Mouse (Mus musculus) midbrain, embryonic 12.5 days (tissue): ENCODE measurements at regions not wholly inside any gene's neighbourhood (a gene's known extent, or its start where the extent isn't known, plus 50 kb on each side); places are given as distances from the start of the nearest gene placed in this dataset.

Experiments
- ATAC-seq: fragments of 200-750 bp; cut with Nextera tagmentation; 2 replicates; pipeline ENCODE4 v1.8.0; 2017; ENCODE audit warnings: low read depth, moderate TSS enrichment, moderate library complexity; ENCODE audit not compliant: low FRiP score
- H3K27ac ChIP-seq: fragments of 300-500 bp; sonication (generic); replicated peaks from 2 replicates; pipeline ENCODE4 v1.5.1; 2016; ENCODE audit warnings: mild to moderate bottlenecking
- H3K27me3 ChIP-seq: fragments of 300-500 bp; sonication (generic); 2 replicates; pipeline ENCODE4 v1.6.1; 2016; ENCODE audit warnings: mild to moderate bottlenecking
- H3K36me3 ChIP-seq: fragments of 300-500 bp; sonication (generic); 2 replicates; pipeline ENCODE4 v1.6.1; 2016
- H3K4me1 ChIP-seq: fragments of 300-500 bp; sonication (generic); 2 replicates; pipeline ENCODE4 v1.6.1; 2016
- H3K4me2 ChIP-seq: fragments of 300-500 bp; sonication (generic); replicated peaks from 2 replicates; pipeline ENCODE4 v1.6.1; 2016; ENCODE audit warnings: mild to moderate bottlenecking, moderate library complexity
- H3K4me3 ChIP-seq: fragments of 300-500 bp; sonication (generic); 2 replicates; pipeline ENCODE4 v1.5.1; 2016; ENCODE audit warnings: mild to moderate bottlenecking
- H3K9ac ChIP-seq: fragments of 300-500 bp; sonication (generic); replicated peaks from 2 replicates; pipeline ENCODE4 v1.6.1; 2016; ENCODE audit warnings: mild to moderate bottlenecking, moderate library complexity
- H3K9me3 ChIP-seq: fragments of 300-500 bp; sonication (generic); 2 replicates; pipeline ENCODE4 v1.6.1; 2016; ENCODE audit warnings: mild to moderate bottlenecking
- WGBS: fragments of 180-500 bp; shearing (Covaris S2); methylation state at CpG from one replicate; pipeline ENCODE4 v1.1.7; 2016; 5-methylcytosine and 5-hydroxymethylcytosine counted together

DNA sequence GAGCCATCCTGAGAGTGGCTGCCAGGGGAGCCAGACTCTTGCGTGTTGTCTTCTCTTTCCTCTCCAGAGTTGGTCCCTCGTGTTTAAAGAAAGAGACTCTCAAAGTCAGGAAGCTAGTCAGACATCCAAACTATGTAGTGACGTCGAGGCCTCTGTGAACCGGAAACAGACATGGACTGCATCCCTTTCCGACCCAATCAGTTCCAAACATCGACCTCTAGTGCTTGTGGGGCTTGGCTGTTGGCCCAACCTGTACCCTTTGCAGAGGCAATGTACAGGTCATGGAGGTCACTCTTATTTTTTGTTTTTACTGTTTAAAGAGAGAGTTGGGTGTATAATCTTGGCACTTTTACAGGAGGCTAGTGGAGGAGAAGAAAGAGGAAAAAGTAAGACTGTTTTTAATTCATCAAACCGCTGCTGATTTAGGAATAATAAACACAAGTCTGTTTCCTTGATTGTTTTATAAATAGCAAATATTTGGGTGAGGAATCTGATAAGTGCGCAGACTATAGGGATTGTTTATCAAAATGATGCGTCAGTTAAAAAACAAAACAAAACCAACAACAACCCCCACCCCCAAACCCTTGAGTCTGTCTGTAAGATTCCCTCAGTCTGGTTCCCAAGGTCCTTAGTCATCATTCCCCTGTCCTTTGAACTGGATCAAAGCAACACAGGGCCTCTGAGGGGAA, 205.2 kb upstream of the Prep start:
- Histone ChIP-seq H3K4me3 (no peak overlapping the region), H3K27ac (no peak overlapping the region), H3K4me1 (no peaks in the 10 kb centered on the region; the same call in 1 of the 2 replicates), H3K27me3 (no peaks in the 10 kb centered on the region), H3K4me2 (no peak overlapping the region), H3K36me3 (no peaks in the 10 kb centered on the region), H3K9me3 (no peaks in the 10 kb centered on the region), H3K9ac (no peak overlapping the region)
- no peak for ATAC-seq
- 86% methylated on average over 10 of the region's 10 CpGs for WGBS

DNA sequence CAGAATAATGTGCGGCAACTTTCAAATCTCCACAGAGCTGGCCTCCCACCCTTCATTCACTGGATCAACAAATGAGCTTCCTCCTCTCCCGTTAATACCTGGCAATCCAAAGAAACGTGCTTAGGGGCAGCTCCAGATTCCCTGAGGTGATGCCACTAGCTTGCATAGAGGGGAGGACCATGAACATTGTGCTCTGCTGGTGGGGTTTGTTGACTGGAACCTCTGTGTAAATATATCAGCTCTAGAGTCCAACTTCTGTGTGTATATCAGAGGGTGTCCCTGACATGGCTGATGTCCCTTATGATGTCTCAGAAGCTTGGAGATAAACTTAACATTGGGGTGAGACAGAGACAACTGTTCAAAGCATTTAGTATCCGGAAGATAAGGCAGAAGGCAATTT, 209.6 kb upstream of the Prep start:
- Histone ChIP-seq H3K4me1 (no peaks in the 10 kb centered on the region; the same call in 1 of the 2 replicates), H3K9ac (no peak overlapping the region), H3K27ac (no peak overlapping the region), H3K4me3 (no peak overlapping the region), H3K27me3 (no peaks in the 10 kb centered on the region), H3K4me2 (no peak overlapping the region), H3K9me3 (no peaks in the 10 kb centered on the region), H3K36me3 (no peaks in the 10 kb centered on the region)
- WGBS = 82% methylated on average over 4 of the region's 4 CpGs
- no peak for ATAC-seq

DNA sequence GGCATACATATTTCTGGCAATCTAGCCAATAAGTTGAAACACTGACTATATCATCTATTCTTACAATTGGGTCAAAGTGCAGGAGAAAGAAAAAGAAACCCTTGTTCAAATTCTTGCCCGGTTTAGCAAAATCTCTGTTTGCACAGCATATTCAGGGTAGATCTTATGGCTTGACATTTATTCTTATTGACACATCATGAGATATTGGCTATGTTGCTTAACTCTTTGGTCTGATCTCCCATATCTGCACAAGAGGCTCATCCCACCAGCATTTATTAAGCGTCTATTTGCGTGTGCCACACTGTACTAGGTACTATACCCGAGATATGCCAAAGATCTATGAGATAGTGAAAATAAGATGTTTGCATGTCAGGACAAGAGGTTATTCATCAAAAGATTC, 212.9 kb upstream of the Prep start:
- Histone ChIP-seq H3K27me3 (no peaks in the 10 kb centered on the region), H3K4me1 (no peaks in the 10 kb centered on the region), H3K9ac (no peak overlapping the region), H3K4me3 (no peak overlapping the region), H3K27ac (no peak overlapping the region), H3K4me2 (no peak overlapping the region), H3K9me3 (no peaks in the 10 kb centered on the region), H3K36me3 (no peaks in the 10 kb centered on the region)
- ATAC-seq = no peak
- WGBS = 95% methylated on average over 4 of the region's 4 CpGs

DNA sequence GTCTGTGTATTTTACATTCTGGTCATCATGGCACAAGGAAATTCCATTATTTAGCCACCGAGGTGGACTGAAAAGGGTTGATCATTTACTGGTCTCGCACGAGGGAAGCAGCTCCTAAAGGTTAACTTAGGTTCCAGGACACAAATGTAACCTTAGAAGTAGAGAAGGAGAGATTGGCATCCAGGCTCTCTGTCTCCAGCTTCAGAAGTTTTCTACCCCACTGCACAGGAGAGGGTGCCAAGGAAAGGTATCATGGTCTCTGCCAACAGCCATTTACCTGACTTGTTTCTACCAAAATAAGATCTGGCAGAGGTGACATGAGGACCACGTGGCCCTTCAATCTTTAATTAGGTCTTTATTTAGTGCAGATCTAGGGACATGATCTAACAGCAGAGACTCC, 218.0 kb upstream of the Prep start:
- Histone ChIP-seq H3K27me3 (no peaks in the 10 kb centered on the region), H3K36me3 (no peaks in the 10 kb centered on the region), H3K4me3 (no peak overlapping the region), H3K9ac (no peak overlapping the region), H3K27ac (no peak overlapping the region), H3K4me1 (no peaks in the 10 kb centered on the region), H3K9me3 (no peaks in the 10 kb centered on the region), H3K4me2 (no peak overlapping the region)
- ATAC-seq = no peak
- WGBS = 81% methylated on average over 4 of the region's 4 CpGs

DNA sequence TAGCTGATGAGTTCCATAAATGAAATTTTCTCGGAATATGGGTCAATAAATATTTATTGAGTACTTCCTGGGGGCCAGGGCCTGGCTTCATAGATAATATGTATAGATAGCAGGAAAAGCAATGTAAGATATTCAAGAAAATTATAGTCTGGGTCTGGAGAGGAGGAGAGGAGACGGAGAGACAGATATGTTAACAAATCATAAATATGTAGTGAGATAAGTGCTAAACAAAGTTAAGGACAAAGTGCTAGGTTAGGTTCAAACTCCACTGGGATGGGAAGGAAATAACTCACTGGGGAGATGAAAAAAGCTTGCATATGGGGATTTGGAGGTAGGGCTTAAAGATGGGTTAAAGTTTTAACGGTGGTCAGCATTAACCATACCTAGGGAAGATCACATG, 220.2 kb upstream of the Prep start:
- no peaks in the 10 kb centered on the region for H3K36me3 ChIP-seq
- no peak overlapping the region for H3K4me3 ChIP-seq
- ATAC-seq = no peak
- 87% methylated on average over 3 of the region's 3 CpGs for WGBS
- H3K9me3 ChIP-seq = no peaks in the 10 kb centered on the region
- no peaks in the 10 kb centered on the region for H3K27me3 ChIP-seq
- no peak overlapping the region for H3K4me2 ChIP-seq
- H3K9ac ChIP-seq = no peak overlapping the region
- no peaks in the 10 kb centered on the region for H3K4me1 ChIP-seq
- no peak overlapping the region for H3K27ac ChIP-seq

DNA sequence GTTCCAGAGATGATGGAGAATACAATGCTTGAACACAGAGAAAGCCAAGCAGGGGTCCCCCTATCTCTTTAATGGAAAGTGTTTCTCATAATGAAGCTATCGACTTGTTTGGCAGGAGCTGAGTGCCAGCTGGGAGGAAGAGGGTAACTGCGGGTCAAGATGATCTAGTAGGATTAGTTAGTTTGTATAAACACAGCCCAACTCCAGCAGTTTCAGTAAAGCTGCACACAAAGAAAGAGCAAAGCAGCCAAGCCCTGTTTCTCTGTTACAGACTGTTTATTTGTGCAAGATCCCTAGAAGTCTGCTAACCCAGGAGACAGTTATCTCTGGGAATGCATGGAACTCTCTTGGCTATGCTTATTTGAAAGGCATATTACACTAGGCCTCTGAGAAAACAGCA, 220.9 kb upstream of the Prep start:
- Histone ChIP-seq H3K4me1 (no peaks in the 10 kb centered on the region), H3K4me2 (no peak overlapping the region), H3K4me3 (no peak overlapping the region), H3K9ac (no peak overlapping the region), H3K36me3 (no peaks in the 10 kb centered on the region), H3K27ac (0 out of 2 replicates have a peak overlapping the region, but pooled peaks have one; percentile 7), H3K27me3 (no peaks in the 10 kb centered on the region), H3K9me3 (no peaks in the 10 kb centered on the region)
- 8% methylated on average over 2 of the region's 2 CpGs for WGBS
- no peak for ATAC-seq

DNA sequence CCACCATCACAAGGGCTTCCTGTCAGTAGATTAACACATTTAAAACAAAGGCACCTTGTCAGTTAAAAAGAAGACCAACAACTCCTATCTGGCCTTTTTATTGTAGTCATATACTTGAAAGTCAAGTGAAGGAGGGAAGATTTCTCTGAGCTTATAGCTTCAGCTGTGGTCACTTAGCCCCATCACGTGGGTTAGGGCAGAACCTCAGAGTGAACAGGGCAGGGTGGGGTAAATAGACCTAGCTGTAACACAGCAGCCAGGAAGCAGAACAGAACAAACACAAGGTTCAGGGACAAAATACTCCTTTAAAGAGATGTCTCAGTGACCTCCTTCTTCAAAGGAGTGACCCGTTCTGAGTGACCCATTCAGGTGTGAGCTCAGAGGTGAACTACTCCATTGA, 226.6 kb upstream of the Prep start:
- no peak for ATAC-seq
- H3K36me3 ChIP-seq = no peaks in the 10 kb centered on the region
- no peaks in the 10 kb centered on the region for H3K9me3 ChIP-seq
- H3K4me1 ChIP-seq = no peaks in the 10 kb centered on the region
- H3K27me3 ChIP-seq = no peaks in the 10 kb centered on the region
- H3K4me2 ChIP-seq = no peak overlapping the region
- H3K4me3 ChIP-seq = no peak overlapping the region
- WGBS = 84% methylated on average over 2 of the region's 2 CpGs
- H3K9ac ChIP-seq = no peak overlapping the region
- H3K27ac ChIP-seq = no peak overlapping the region

DNA sequence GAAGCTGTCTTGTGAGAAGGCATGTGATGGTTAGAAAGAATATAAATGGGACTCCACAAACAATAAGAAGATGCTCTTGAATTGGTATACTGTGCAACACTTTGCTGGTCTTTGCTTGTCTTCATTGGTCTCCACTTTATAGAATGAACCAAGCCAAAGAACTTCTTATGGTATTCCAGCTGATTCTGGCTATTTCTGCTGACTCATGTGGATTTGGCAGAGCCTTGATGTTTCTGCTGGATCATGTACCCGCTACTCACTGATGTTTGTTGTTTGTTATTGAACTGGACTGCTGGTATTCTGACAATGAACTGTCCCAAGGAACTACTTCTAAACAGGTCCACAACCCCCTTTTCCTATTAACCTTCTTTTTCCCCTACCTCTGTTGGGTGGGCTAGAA, 234.5 kb upstream of the Prep start:
- ATAC-seq = no peak
- H3K9me3 ChIP-seq = no peaks in the 10 kb centered on the region
- H3K27ac ChIP-seq = no peak overlapping the region
- no peak overlapping the region for H3K4me2 ChIP-seq
- no peaks in the 10 kb centered on the region for H3K27me3 ChIP-seq
- H3K4me1 ChIP-seq = no peaks in the 10 kb centered on the region
- H3K36me3 ChIP-seq = no peaks in the 10 kb centered on the region
- H3K9ac ChIP-seq = no peak overlapping the region
- WGBS = 81% methylated on average over 1 of the region's 1 CpGs
- no peak overlapping the region for H3K4me3 ChIP-seq

DNA sequence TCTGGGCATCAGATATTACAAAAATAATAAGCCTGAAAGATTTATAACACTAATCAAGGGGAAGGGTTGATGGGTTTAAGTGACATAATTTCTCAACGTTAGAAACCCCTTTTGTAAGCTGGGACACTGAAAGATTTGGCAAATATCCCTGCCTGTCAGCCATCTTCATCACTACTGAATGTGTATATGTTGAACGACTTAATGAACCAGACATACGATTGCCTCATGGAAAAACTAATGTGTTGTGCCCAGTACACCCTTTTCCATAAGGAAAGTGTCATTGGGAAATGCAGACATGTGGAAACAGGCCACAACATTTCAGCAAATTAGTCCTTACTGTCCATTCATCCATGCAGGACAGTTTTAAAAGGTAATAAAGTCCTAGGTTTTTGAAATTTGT, 240.7 kb upstream of the Prep start:
- WGBS = 88% methylated on average over 3 of the region's 3 CpGs
- no peak overlapping the region for H3K27ac ChIP-seq
- no peak for ATAC-seq
- no peaks in the 10 kb centered on the region for H3K4me1 ChIP-seq
- H3K9me3 ChIP-seq = no peaks in the 10 kb centered on the region
- H3K9ac ChIP-seq = no peak overlapping the region
- no peak overlapping the region for H3K4me3 ChIP-seq
- no peaks in the 10 kb centered on the region for H3K27me3 ChIP-seq
- H3K4me2 ChIP-seq = no peak overlapping the region
- no peaks in the 10 kb centered on the region for H3K36me3 ChIP-seq

DNA sequence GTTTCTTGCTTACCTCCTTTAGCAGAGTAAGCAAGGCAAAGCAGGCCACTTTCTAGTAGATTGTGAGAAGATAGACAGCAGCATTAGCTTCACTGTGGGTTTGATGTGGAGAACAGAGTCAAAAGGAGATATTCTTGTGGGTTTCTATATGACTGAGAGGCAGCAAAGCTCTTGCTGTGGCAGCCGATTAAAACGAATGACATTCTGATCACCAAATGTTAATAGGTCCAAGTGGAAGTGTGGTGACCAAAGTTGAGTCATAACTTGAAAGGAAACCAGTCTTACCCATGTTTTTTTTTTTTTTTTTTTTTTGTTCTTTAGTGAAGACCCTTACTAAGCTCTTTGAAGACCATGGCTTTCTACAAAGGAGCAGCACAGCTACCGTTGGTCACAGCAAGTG, 245.3 kb upstream of the Prep start:
- 90% methylated on average over 3 of the region's 3 CpGs for WGBS
- Histone ChIP-seq H3K27ac (no peak overlapping the region), H3K4me3 (no peak overlapping the region), H3K9ac (no peak overlapping the region), H3K4me1 (no peaks in the 10 kb centered on the region), H3K4me2 (no peak overlapping the region), H3K27me3 (no peaks in the 10 kb centered on the region), H3K36me3 (no peaks in the 10 kb centered on the region), H3K9me3 (no peaks in the 10 kb centered on the region)
- no peak for ATAC-seq

DNA sequence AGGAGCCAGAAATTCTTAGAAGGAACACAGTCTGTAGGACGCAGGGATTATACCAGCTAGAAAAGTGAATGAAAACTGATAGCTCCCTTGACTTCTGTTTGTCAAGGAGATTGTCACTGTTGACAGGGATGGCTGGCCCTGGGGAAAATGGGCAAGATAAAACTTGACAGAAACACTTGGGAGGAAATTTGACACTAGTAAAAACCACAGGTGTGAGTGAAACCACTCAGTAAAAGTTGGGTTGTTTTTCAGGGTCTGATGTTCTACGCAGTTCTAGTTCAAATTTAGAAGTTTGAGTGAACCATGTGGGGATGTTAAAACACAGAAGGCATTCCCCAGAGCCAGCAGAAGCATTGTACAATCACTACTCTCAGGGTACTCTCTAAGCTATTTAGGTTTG, 246.6 kb upstream of the Prep start:
- H3K36me3 ChIP-seq = no peaks in the 10 kb centered on the region
- H3K27me3 ChIP-seq = no peaks in the 10 kb centered on the region
- H3K9me3 ChIP-seq = no peaks in the 10 kb centered on the region
- no peaks in the 10 kb centered on the region for H3K4me1 ChIP-seq
- no peak overlapping the region for H3K27ac ChIP-seq
- H3K4me3 ChIP-seq = no peak overlapping the region
- H3K9ac ChIP-seq = no peak overlapping the region
- no peak overlapping the region for H3K4me2 ChIP-seq
- ATAC-seq = no peak
- WGBS = 83% methylated on average over 2 of the region's 2 CpGs

DNA sequence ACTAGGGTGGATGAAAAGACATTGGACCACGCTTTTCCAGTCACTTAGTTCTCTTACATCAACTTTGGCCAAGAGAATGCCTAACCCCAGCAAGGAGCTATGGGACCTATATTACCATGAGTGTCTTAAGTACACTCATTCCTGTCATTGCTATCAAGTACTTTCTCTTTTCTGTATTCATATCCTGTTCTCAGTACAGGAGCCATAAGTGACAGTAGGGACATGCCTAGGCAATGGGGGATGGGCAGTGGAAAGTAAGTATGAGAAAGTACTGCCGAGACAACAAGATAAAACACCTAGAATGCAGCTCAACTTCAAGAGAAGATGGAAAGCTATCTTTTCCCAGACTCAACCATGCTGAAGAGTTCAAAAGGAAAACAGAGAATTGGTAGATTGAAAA, 247.6 kb upstream of the Prep start:
- no peak overlapping the region for H3K27ac ChIP-seq
- no peak overlapping the region for H3K4me3 ChIP-seq
- no peak for ATAC-seq
- H3K9me3 ChIP-seq = no peaks in the 10 kb centered on the region
- H3K4me2 ChIP-seq = no peak overlapping the region
- 92% methylated on average over 2 of the region's 2 CpGs for WGBS
- no peaks in the 10 kb centered on the region for H3K36me3 ChIP-seq
- no peak overlapping the region for H3K9ac ChIP-seq
- H3K27me3 ChIP-seq = no peaks in the 10 kb centered on the region
- H3K4me1 ChIP-seq = no peaks in the 10 kb centered on the region

DNA sequence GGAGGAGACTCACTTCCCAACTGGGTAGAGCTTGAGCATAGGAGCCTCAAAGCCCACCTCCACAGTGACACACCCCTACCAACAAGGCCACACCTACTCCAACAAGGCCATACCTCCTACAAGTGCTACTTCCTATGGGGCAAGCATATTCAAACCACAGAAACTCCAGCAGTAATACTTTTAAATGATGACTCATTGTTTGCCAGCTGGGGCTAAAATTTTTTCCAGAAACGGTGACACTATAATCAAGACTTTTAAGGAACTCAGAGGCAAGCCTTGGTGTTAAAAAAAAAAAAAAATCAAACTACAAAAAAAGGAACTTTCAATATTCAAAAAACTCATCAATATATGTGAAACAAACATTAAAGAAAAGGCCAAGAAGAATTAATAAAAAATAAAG, 248.4 kb upstream of the Prep start:
- no peak for ATAC-seq
- H3K36me3 ChIP-seq = no peaks in the 10 kb centered on the region
- 95% methylated on average over 1 of the region's 1 CpGs for WGBS
- no peak overlapping the region for H3K27ac ChIP-seq
- no peak overlapping the region for H3K4me3 ChIP-seq
- H3K9ac ChIP-seq = no peak overlapping the region
- no peaks in the 10 kb centered on the region for H3K4me1 ChIP-seq
- no peak overlapping the region for H3K4me2 ChIP-seq
- no peaks in the 10 kb centered on the region for H3K27me3 ChIP-seq
- no peaks in the 10 kb centered on the region for H3K9me3 ChIP-seq
